Mouse (Mus musculus) stomach, embryonic 16.5 days (tissue): ENCODE measurements at regions not wholly inside any gene's neighbourhood (a gene's known extent, or its start where the extent isn't known, plus 50 kb on each side); places are given as distances from the start of the nearest gene placed in this dataset.

ENCODE experiments used
- ATAC-seq: fragments of 200-750 bp; cut with Nextera tagmentation; 2 replicates; pipeline ENCODE4 v1.8.0; 2017; ENCODE audit warnings: moderate number of reproducible peaks, moderate TSS enrichment; ENCODE audit not compliant: insufficient read depth, low FRiP score
- H3K27ac ChIP-seq: fragments of 300-500 bp; sonication (generic); 2 replicates; pipeline ENCODE4 v1.5.1; 2014; ENCODE audit warnings: low read length
- H3K27me3 ChIP-seq: fragments of 300-500 bp; sonication (generic); 2 replicates; pipeline ENCODE4 v1.6.1; 2014; ENCODE audit warnings: low read length, control low read depth, mixed read lengths; ENCODE audit not compliant: control insufficient read depth, insufficient read depth
- H3K36me3 ChIP-seq: fragments of 300-500 bp; sonication (generic); 2 replicates; pipeline ENCODE4 v1.6.1; 2014; ENCODE audit warnings: low read length; ENCODE audit not compliant: control insufficient read depth, insufficient read depth
- H3K4me1 ChIP-seq: fragments of 300-500 bp; sonication (generic); 2 replicates; pipeline ENCODE4 v1.6.1; 2014; ENCODE audit warnings: low read length, control low read depth, mixed read lengths; ENCODE audit not compliant: control insufficient read depth, insufficient read depth
- H3K4me2 ChIP-seq: fragments of 300-500 bp; sonication (generic); 2 replicates; pipeline ENCODE4 v1.6.1; 2014; ENCODE audit warnings: low read depth, low read length, mixed read lengths
- H3K4me3 ChIP-seq: fragments of 300-500 bp; sonication (generic); replicated peaks from 2 replicates; pipeline ENCODE4 v1.5.1; 2014; ENCODE audit warnings: mild to moderate bottlenecking, low read length
- H3K9ac ChIP-seq: fragments of 300-500 bp; sonication (generic); 2 replicates; pipeline ENCODE4 v1.6.1; 2014; ENCODE audit warnings: low read length
- H3K9me3 ChIP-seq: fragments of 300-500 bp; sonication (generic); replicated peaks from 2 replicates; pipeline ENCODE4 v1.6.1; 2016; ENCODE audit warnings: low read length, control low read depth; ENCODE audit not compliant: control insufficient read depth
- WGBS: fragments of 180-500 bp; shearing (Covaris S2); extraction: QIAGEN DNeasy Blood & Tissue Kit; methylation state at CpG from one replicate; pipeline ENCODE4 v1.1.7; 2014; 5-methylcytosine and 5-hydroxymethylcytosine counted together

DNA sequence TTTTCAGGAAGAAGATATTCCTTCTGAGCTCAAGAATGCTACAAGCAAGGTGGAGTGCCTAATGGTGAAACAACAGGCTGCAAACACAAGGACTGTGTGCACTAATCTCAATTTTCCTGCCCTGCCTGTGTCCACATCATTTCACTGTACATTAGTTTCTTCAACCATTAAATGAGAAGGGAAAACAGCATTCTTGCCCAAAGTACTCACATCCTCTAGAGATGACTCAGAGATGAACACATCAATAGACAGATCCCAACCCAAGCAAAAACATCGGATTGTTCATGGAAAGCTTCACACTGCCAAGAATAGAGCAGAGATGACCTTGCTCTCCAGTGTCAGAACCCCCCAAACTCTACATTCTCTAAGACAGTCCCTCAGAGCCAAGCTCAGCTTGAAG, 886.8 kb downstream of the Diaph3 start:
- no peak for ATAC-seq
- Histone ChIP-seq H3K4me1 (no peaks in the 10 kb centered on the region), H3K36me3 (no peaks in the 10 kb centered on the region), H3K4me3 (no peak overlapping the region), H3K9me3 (no peaks in the 10 kb centered on the region), H3K9ac (no peak overlapping the region), H3K27ac (no peak overlapping the region), H3K27me3 (no peaks in the 10 kb centered on the region), H3K4me2 (no peak overlapping the region)
- WGBS: 59% methylated on average over 1 of the region's 1 CpGs

DNA sequence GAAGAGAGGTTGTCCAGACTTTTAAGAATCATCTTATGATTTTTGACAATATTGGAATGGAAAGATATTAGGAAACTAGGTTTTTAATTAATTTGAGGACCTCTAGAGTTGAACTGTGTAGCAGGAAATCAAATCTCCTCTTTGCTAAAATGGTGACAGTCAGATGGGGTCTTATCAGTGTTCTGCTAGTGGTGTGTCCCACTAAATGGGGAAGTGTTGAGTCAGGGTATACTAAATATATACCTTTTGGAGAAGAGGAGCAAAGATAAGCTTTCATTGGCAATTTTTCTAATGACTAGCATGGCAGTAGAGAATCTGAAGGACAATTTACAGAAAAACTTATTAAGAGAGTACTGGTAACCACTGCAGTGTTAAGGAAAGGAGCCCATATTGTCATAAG, 889.4 kb downstream of the Diaph3 start:
- no peaks in the 10 kb centered on the region for H3K36me3 ChIP-seq
- no peaks in the 10 kb centered on the region for H3K4me1 ChIP-seq
- H3K9me3 ChIP-seq: no peaks in the 10 kb centered on the region
- no peaks in the 10 kb centered on the region for H3K27me3 ChIP-seq
- H3K27ac ChIP-seq: no peak overlapping the region
- no peak overlapping the region for H3K9ac ChIP-seq
- no peak overlapping the region for H3K4me2 ChIP-seq
- H3K4me3 ChIP-seq: no peak overlapping the region
- ATAC-seq: no peak

DNA sequence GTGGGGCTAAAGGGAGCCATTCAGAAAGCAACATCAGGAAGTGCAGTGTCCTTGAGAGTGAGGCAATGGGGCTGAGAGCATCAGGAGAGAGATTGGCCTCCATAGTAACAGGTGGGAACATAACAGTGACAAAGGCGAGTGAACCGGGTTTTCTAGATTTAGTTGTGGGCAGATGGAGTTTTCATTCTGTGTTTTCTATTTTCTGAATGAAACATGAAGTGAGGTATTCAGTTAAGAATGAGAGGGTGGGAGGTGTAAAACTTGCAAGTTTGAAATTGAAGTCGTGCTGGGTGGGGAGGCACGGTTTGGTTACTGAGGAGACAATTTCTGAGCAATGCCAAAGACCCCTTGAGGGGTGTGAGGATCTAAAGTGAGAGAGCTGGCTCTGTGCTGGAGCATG, 893.3 kb downstream of the Diaph3 start:
- WGBS: 84% methylated on average over 4 of the region's 4 CpGs
- no peaks in the 10 kb centered on the region for H3K27me3 ChIP-seq

DNA sequence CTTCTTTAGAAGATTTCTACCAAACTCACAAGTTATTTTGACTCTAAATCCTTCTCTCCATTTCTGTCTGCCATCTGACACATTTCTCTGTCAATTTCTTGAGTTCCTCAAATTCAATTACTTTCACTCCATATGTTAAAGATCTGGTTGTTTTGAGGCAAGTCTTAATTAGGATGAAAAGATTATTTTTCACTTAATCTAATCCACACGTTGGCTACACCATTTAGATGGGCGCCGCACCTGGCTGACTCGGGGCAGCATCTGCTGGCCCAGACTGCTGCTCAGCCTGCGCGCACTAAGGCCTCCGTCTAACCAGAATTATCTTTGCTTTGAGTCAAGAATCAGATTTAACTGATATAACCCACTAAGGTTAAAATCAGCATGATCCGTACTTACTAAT, 894.3 kb downstream of the Diaph3 start:
- H3K36me3 ChIP-seq: no peaks in the 10 kb centered on the region
- H3K27ac ChIP-seq: no peak overlapping the region
- H3K27me3 ChIP-seq: no peaks in the 10 kb centered on the region
- no peaks in the 10 kb centered on the region for H3K4me1 ChIP-seq
- H3K9ac ChIP-seq: no peak overlapping the region
- no peak overlapping the region for H3K4me2 ChIP-seq
- no peaks in the 10 kb centered on the region for H3K9me3 ChIP-seq
- ATAC-seq: no peak
- no peak overlapping the region for H3K4me3 ChIP-seq
- WGBS: 92% methylated on average over 8 of the region's 8 CpGs

More for the DNA sequence above, 893.3 kb downstream of the Diaph3 start:
- ATAC-seq: no peak
- H3K9me3 ChIP-seq: no peaks in the 10 kb centered on the region
- no peaks in the 10 kb centered on the region for H3K36me3 ChIP-seq
- H3K4me3 ChIP-seq: no peak overlapping the region
- no peak overlapping the region for H3K9ac ChIP-seq
- H3K4me2 ChIP-seq: no peak overlapping the region
- no peaks in the 10 kb centered on the region for H3K4me1 ChIP-seq
- H3K27ac ChIP-seq: no peak overlapping the region

DNA sequence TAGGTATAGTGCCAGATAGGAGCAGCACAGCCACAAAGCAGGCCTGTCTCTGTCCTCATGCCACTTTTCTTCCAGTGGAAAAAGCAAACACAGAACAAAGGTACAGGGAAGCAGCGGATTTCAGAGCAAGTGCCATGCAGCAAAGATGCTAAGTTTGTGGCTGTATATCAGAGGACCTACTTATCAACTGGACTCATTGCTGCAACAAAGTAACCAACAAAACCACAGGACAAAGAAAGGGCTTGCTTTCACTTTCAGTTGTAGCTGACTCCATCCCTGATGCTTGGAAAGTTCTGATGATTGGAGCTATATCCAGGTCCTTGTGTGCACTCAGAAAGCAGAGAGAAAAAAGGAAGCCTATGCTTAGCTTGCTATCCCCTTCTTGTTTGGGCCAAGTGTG, 897.4 kb downstream of the Diaph3 start:
- H3K4me2 ChIP-seq: no peak overlapping the region
- no peaks in the 10 kb centered on the region for H3K4me1 ChIP-seq

DNA sequence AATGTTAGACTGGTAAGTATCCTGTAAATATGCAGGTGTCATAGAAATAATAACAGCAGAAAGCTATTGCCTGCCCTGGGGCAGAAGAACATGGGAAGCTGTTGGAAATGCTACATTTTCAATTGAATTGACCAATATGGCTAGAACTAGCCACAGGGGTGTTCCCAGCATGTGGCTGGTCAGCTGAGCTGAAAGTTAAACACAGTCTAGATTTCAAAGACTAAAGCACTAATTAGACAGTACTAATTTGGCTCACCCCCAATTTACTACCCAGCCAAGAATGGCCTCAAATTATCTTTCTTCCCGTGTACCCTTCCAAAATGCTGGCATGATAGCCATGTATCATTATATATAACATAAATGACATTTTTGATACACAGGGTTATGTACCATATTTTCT, 898.2 kb downstream of the Diaph3 start:
- Histone ChIP-seq H3K27ac (no peak overlapping the region), H3K4me2 (no peak overlapping the region), H3K27me3 (no peaks in the 10 kb centered on the region), H3K9ac (no peak overlapping the region), H3K4me1 (no peaks in the 10 kb centered on the region), H3K36me3 (no peaks in the 10 kb centered on the region), H3K9me3 (no peaks in the 10 kb centered on the region), H3K4me3 (no peak overlapping the region)
- WGBS: 70% methylated on average over 1 of the region's 1 CpGs
- ATAC-seq: no peak

More for the DNA sequence above, 897.4 kb downstream of the Diaph3 start:
- Histone ChIP-seq H3K4me3 (no peak overlapping the region), H3K27ac (no peak overlapping the region), H3K36me3 (no peaks in the 10 kb centered on the region), H3K9me3 (no peaks in the 10 kb centered on the region), H3K27me3 (no peaks in the 10 kb centered on the region), H3K9ac (no peak overlapping the region)
- 86% methylated on average over 1 of the region's 1 CpGs for WGBS
- ATAC-seq: no peak

DNA sequence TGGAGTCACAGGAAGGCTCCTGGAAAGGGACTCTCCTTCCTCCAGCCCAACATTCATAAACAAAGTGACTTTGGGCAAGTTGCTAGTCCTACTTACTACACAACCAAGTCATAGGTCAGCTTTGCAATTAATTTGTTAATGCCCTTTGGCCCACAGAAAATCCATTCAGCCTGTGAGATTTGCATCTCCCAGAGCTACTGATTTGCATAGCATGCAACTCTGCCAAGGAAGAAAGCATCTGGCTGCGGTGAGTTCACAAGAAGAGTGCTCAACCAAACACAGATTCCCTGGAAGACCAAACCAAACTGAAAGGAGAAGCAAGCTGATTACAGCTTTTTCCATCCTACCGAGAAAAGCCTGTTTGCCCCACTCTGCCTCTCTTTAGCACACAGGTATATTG, 901.9 kb downstream of the Diaph3 start:
- WGBS: 40% methylated on average over 2 of the region's 2 CpGs
- H3K9me3 ChIP-seq: no peaks in the 10 kb centered on the region
- no peak overlapping the region for H3K4me3 ChIP-seq
- H3K4me2 ChIP-seq: no peak overlapping the region
- H3K36me3 ChIP-seq: no peaks in the 10 kb centered on the region
- H3K27ac ChIP-seq: no peak overlapping the region
- H3K27me3 ChIP-seq: no peaks in the 10 kb centered on the region
- no peaks in the 10 kb centered on the region for H3K4me1 ChIP-seq
- H3K9ac ChIP-seq: no peak overlapping the region
- no peak for ATAC-seq

DNA sequence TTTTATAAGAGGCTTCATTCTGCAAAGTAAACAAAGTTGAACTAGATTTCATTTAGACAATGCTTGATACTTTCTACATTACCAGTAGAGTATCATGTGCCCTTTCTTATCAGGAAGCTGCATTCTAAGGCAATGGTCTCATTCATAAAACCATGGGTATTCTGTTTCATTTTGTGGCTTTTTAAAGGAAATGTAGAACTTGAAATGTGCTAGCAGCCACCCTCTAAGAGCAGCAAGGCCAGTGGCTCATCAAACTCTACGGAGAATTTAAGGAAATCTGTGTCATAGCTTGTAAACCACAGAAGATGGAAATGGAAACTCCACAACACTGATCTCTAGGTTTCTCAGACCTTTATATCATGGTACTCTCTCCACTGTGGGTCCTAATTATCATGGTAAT, 907.7 kb downstream of the Diaph3 start:
- H3K27me3 ChIP-seq: no peaks in the 10 kb centered on the region
- no peaks in the 10 kb centered on the region for H3K4me1 ChIP-seq
- no peak overlapping the region for H3K4me2 ChIP-seq
- H3K27ac ChIP-seq: no peak overlapping the region
- ATAC-seq: no peak
- H3K4me3 ChIP-seq: no peak overlapping the region
- 82% methylated on average over 1 of the region's 1 CpGs for WGBS
- no peaks in the 10 kb centered on the region for H3K36me3 ChIP-seq
- no peaks in the 10 kb centered on the region for H3K9me3 ChIP-seq
- H3K9ac ChIP-seq: no peak overlapping the region

DNA sequence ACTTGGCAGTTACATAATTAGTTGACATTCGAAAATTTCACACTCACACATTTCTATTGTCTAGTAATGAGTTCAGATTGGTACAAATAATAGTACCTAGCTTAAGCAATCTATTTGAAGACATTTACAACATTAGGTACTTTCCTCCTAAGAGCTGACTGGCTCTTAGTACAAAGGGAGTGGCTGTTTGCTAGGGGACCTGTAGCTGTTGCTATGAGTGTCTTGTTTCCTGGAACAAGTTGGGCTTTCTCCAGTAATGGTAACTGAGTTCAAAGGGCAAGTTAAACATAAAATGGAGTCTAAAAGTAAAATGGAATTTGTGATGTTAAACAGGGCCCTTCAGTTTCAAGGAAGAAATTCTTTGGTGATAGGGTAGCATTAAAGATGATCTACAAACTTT, 910.4 kb downstream of the Diaph3 start:
- H3K36me3 ChIP-seq: no peaks in the 10 kb centered on the region
- no peak overlapping the region for H3K4me3 ChIP-seq
- H3K9me3 ChIP-seq: no peaks in the 10 kb centered on the region
- WGBS: 43% methylated on average over 1 of the region's 1 CpGs
- no peak overlapping the region for H3K4me2 ChIP-seq
- H3K27me3 ChIP-seq: no peaks in the 10 kb centered on the region
- no peak overlapping the region for H3K9ac ChIP-seq
- no peak overlapping the region for H3K27ac ChIP-seq
- H3K4me1 ChIP-seq: no peaks in the 10 kb centered on the region
- no peak for ATAC-seq

DNA sequence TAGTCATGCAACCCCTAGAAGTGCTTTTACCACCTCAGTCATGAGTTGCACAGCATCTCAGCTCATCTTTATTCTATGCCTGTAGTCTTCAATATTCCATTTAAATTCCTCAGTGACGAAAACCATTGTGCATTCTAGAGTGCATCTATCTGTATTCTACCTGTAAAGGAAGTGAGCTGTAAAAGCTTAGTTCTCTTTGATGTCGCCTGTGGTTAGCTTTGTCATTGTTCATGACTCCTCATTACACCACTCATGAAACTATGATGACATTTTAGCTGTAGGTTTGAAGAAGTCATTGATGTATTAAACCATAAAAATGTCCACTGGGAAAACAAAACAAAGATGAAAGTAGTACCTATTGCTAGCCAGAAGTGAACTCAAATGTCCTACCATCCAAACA, 911.3 kb downstream of the Diaph3 start:
- no peaks in the 10 kb centered on the region for H3K9me3 ChIP-seq
- H3K4me2 ChIP-seq: no peak overlapping the region
- no peak for ATAC-seq
- WGBS: 88% methylated on average over 2 of the region's 2 CpGs
- no peaks in the 10 kb centered on the region for H3K36me3 ChIP-seq
- no peaks in the 10 kb centered on the region for H3K4me1 ChIP-seq
- no peak overlapping the region for H3K27ac ChIP-seq
- H3K9ac ChIP-seq: no peak overlapping the region
- H3K27me3 ChIP-seq: no peaks in the 10 kb centered on the region
- no peak overlapping the region for H3K4me3 ChIP-seq
